Mouse (Mus musculus) cortical plate, adult 2 months (tissue): ENCODE measurements around the gene Smim24. TPM values are rescaled to one million over a fixed set of nuclear protein-coding genes. Genes with fewer than 3 reads are reported as not detected.

Experiments used
- H3K27ac ChIP-seq: fragments of 200-500 bp; 2 replicates; pipeline ENCODE4 v1.5.1; 2012; ENCODE audit warnings: low read length, control low read depth, inconsistent platforms; ENCODE audit not compliant: insufficient read depth
- H3K4me1 ChIP-seq: fragments of 200-500 bp; 2 replicates; pipeline ENCODE4 v1.6.1; 2011; ENCODE audit warnings: low read length; ENCODE audit not compliant: control insufficient read depth, insufficient read depth
- H3K4me3 ChIP-seq: fragments of 200-500 bp; 2 replicates; pipeline ENCODE4 v1.5.1; 2011; ENCODE audit warnings: mild to moderate bottlenecking, low read length, control low read depth; ENCODE audit not compliant: insufficient read depth
- CTCF ChIP-seq: fragments of 200-500 bp; IDR thresholded peaks from 2 replicates; pipeline ENCODE4 v1.5.1; 2011; ENCODE audit warnings: mild to moderate bottlenecking, control low read depth, low read length; ENCODE audit not compliant: insufficient read depth; ENCODE audit errors: extremely low read depth
- POLR2A ChIP-seq: fragments of 200-500 bp; IDR thresholded peaks from 2 replicates; pipeline ENCODE4 v1.6.1; 2011; ENCODE audit warnings: mild to moderate bottlenecking, low read length, control low read depth; ENCODE audit not compliant: insufficient read depth; ENCODE audit errors: extremely low read depth
- polyA plus RNA-seq: library from polyadenylated mRNA; depleted of rRNA; stranded (reverse); fragments of >200 nt; gene quantifications from 2 replicates; pipeline ENCODE4 v1.2.3, GENCODE M21; 2012

Smim24 gene
- polyA plus RNA-seq, 1 experiment = 2.5 TPM

DNA sequence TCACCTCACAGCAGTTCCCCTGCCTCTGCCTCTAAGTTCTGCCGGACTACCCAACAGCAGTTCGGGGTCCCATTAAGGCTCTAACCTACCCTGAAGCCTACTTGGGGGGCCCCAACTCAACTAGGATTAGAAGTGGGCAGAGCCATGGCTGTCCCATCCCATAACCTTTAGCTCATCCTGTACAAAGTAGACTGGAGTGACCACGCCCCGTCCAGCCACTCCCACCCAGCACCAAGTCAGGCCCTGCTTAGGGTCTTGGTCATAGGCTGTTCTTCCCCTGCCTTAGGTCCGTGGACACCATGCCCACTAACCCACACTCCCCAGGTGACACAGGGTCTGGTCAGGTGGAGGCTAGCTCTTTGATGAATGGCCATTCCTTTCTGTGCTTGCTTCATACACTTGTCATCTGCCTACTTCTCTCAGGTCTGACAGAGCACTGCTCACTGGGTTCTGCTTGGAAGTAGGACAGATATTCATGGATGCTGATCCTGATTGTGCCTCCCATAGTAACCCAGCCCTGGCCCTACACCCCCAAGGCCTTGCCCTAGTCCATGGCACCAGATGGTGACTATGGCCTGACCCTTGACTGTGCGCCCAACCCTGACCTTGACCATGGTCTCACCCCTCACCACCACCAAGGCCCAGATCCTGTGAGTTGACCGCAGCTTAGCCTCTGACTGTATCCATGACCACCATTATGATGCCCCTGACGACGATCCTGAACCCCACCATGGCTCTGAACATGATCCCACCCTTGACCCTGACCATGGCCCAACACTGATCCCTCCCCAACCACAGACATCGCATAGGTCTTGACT lies 26.5 kb downstream of the Smim24 start:
- peaks cover 12% of the 10 kb centered on the region for H3K4me1 ChIP-seq
- TF ChIP-seq POLR2A (no peak), CTCF (no peak)
- no peak overlapping the region for H3K4me3 ChIP-seq
- H3K27ac ChIP-seq = no peak overlapping the region

- TF ChIP-seq POLR2A = no peak
- no peak for TF ChIP-seq CTCF
- no peak overlapping the region for H3K27ac ChIP-seq
- H3K4me1 ChIP-seq = peaks cover 12% of the 10 kb centered on the region
- no peak overlapping the region for H3K4me3 ChIP-seq
Measured at GRCm38 (mm10) chr10:81420191-81420767, 27.4 kb downstream of the Smim24 start.

- TF ChIP-seq CTCF (no peak), POLR2A (no peak)
Measured at GRCm38 (mm10) chr10:81421041-81421796, 28.4 kb downstream of the Smim24 start.

GRCm38 (mm10) chr10:81421797-81422100 lies 28.9 kb downstream of the Smim24 start:
- no peak overlapping the region for H3K27ac ChIP-seq
- H3K4me1 ChIP-seq = peaks cover 7% of the 10 kb centered on the region; the same call in 1 of the 2 replicates
- no peak for TF ChIP-seq POLR2A
- no peak for TF ChIP-seq CTCF
- H3K4me3 ChIP-seq = no peak overlapping the region

More at GRCm38 (mm10) chr10:81421041-81421796, 28.4 kb downstream of the Smim24 start:
- H3K4me3 ChIP-seq = no peak overlapping the region
- no peak overlapping the region for H3K27ac ChIP-seq
- peaks cover 7% of the 10 kb centered on the region; the same call in 1 of the 2 replicates for H3K4me1 ChIP-seq

GRCm38 (mm10) chr10:81422191-81422590 lies 29.3 kb downstream of the Smim24 start:
- peaks cover 7% of the 10 kb centered on the region; the same call in 1 of the 2 replicates for H3K4me1 ChIP-seq
- TF ChIP-seq POLR2A (no peak), CTCF (no peak)
- H3K27ac ChIP-seq = no peak overlapping the region
- H3K4me3 ChIP-seq = no peak overlapping the region

- H3K27ac ChIP-seq = no peak overlapping the region
- TF ChIP-seq POLR2A (no peak), CTCF (no peak)
- peaks cover 9% of the 10 kb centered on the region; the same call in 1 of the 2 replicates for H3K4me1 ChIP-seq
- H3K4me3 ChIP-seq = no peak overlapping the region
Measured at GRCm38 (mm10) chr10:81422661-81423217, 29.9 kb downstream of the Smim24 start.

- no peak for TF ChIP-seq POLR2A
- no peak for TF ChIP-seq CTCF
- H3K27ac ChIP-seq = no peak overlapping the region
Measured at GRCm38 (mm10) chr10:81423476-81424245, 30.8 kb downstream of the Smim24 start.

GRCm38 (mm10) chr10:81424246-81425051 lies 31.6 kb downstream of the Smim24 start:
- TF ChIP-seq CTCF (no peak), POLR2A (no peak)
- Histone ChIP-seq H3K27ac (0 out of 2 replicates have a peak overlapping the region, but pooled peaks have one; percentile 55), H3K4me1 (peaks cover 7% of the 10 kb centered on the region; the same call in 1 of the 2 replicates)

More at GRCm38 (mm10) chr10:81423476-81424245, 30.8 kb downstream of the Smim24 start:
- Histone ChIP-seq H3K4me3 (no peak overlapping the region), H3K4me1 (peaks cover 8% of the 10 kb centered on the region; the same call in 1 of the 2 replicates)

More at GRCm38 (mm10) chr10:81424246-81425051, 31.6 kb downstream of the Smim24 start:
- peak overlapping the region; percentile 80 for H3K4me3 ChIP-seq
